Mouse (Mus musculus): Measurements from ENCODE around the gene Aldh1a2. TPM values are rescaled to one million over a fixed set of nuclear protein-coding genes. Genes with fewer than 3 reads are reported as not detected.

Gene Aldh1a2
- polyA plus RNA-seq, 1 experiment from 2014 or later: 33.8 TPM

DNA sequence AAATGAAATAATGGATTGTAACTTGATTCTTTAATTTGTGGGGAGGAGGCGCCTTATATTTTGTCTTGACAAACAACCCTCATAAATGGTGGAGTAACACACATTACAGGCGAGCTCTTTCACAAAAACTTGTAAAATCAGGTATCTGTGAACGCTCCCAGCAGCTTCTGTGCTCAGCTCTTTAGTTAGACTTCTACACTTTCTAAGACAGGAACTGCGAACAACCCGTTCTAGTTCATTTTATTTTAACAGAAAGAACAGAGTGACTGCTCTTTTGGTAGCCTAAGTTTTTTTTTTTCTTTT lies 2.2 kb downstream of the Aldh1a2 start:
- no peaks in the 10 kb centered on the region for H3K36me3 ChIP-seq

DNA sequence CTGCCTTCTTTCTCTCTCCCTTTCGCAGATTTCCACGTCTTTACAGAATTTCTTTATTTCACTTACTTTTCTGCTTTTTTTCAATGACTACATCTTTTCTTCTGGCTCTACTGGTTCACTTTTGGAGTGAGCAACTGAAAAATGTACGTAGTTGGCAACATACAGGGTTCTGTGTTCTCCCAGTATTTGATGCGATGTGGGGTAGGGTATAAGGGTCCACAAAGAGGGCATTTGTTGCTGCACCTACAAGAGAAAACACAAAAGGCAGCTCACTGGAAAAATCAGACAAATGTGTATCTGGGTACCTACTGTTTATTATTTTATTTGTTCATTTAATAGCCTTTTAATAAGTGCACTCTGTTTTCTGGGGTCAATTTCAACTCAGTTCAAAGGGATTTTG lies 3.6 kb downstream of the Aldh1a2 start:
- no peak for ATAC-seq (ENCODE audit: insufficient number of reproducible peaks, insufficient read depth, low FRiP score, low TSS enrichment, low read depth)
- no peaks in the 10 kb centered on the region for H3K9me3 ChIP-seq

More for the DNA sequence above, 2.2 kb downstream of the Aldh1a2 start:
- Histone ChIP-seq H3K27me3 (peaks cover 70% of the 10 kb centered on the region), H3K4me1 (peaks cover 16% of the 10 kb centered on the region), H3K9me3 (no peaks in the 10 kb centered on the region), H3K27ac (no peak overlapping the region), H3K9ac (no peak overlapping the region), H3K4me2 (no peak overlapping the region), H3K4me3 (no peak overlapping the region)
- WGBS: 22% methylated on average over 5 of the region's 5 CpGs
- no peak for ATAC-seq (ENCODE audit: insufficient number of reproducible peaks, insufficient read depth, low FRiP score, low TSS enrichment, low read depth)

DNA sequence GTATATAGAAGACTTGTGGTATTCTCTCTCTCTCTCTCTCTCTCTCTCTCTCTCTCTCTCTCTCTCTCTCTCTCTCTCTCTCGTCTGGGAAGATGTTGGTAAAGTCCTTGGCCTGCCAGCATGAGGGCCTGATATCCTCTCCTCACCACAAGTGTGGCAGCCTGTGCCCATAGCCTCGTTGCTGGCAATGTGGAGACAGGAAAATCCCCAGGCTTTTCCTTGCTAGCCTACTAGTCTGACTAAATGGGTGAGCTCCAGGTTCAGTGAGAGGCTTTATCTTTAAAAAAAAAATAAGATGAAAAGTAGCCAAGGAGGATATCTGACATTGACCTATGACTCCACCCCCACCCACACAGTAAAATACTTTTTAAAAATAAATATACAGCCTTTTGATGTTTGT lies 4.8 kb downstream of the Aldh1a2 start:
- Histone ChIP-seq H3K27me3 (peaks cover 44% of the 10 kb centered on the region), H3K27ac (no peak overlapping the region), H3K4me1 (peaks cover 13% of the 10 kb centered on the region), H3K9ac (no peak overlapping the region), H3K4me2 (no peak overlapping the region), H3K9me3 (no peaks in the 10 kb centered on the region), H3K36me3 (no peaks in the 10 kb centered on the region), H3K4me3 (no peak overlapping the region)
- no peak for ATAC-seq (ENCODE audit: insufficient number of reproducible peaks, insufficient read depth, low FRiP score, low TSS enrichment, low read depth)
- 34% methylated on average over 2 of the region's 2 CpGs for WGBS

More for the DNA sequence above, 3.6 kb downstream of the Aldh1a2 start:
- Histone ChIP-seq H3K4me1 (peaks cover 16% of the 10 kb centered on the region), H3K4me3 (no peak overlapping the region), H3K4me2 (no peak overlapping the region), H3K36me3 (no peaks in the 10 kb centered on the region), H3K9ac (no peak overlapping the region), H3K27ac (no peak overlapping the region), H3K27me3 (peaks cover 57% of the 10 kb centered on the region)
- 61% methylated on average over 4 of the region's 4 CpGs for WGBS

DNA sequence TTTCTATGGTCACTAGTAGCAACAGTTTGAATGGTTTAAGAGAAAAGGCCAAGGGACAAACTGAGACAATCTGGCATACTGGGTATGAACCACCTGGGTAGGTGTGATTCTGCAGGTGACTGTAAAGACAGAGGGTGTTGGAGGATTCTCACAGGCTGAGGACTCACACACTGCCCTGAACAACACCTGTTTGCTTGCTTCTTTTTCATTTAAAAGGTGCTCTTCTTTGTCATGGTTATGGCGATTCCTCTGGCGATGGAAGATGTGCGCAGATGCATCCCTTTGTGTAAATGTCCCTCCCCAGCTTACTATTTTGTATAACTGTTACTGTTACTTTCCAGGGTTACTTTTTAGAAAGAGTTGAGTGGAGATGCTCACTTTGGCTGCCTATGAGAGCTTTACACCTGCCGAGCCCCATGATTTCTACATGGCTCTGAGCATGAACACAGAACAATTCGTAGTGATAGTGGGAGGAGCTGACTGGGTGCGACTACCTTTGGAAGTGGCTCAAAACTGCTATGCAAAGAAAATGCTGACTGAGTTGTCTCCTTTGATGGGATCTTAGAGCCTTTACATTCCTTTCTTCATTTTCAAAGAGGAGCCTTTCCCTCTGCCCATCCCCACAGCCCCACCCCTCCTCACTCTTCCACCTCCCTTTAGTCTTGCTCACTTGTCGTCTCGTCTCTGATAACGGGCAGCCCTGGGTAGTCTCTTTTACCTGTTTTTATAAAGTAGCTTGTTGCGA lies 11.8 kb downstream of the Aldh1a2 start:
- Histone ChIP-seq H3K27ac (no peak overlapping the region), H3K36me3 (no peaks in the 10 kb centered on the region), H3K4me2 (no peak overlapping the region), H3K27me3 (peaks cover 15% of the 10 kb centered on the region), H3K9ac (no peak overlapping the region), H3K4me3 (no peak overlapping the region), H3K9me3 (no peaks in the 10 kb centered on the region), H3K4me1 (no peaks in the 10 kb centered on the region; the same call in 1 of the 2 replicates)
- 42% methylated on average over 10 of the region's 10 CpGs for WGBS
- no peak for ATAC-seq (ENCODE audit: insufficient number of reproducible peaks, insufficient read depth, low FRiP score, low TSS enrichment, low read depth)

DNA sequence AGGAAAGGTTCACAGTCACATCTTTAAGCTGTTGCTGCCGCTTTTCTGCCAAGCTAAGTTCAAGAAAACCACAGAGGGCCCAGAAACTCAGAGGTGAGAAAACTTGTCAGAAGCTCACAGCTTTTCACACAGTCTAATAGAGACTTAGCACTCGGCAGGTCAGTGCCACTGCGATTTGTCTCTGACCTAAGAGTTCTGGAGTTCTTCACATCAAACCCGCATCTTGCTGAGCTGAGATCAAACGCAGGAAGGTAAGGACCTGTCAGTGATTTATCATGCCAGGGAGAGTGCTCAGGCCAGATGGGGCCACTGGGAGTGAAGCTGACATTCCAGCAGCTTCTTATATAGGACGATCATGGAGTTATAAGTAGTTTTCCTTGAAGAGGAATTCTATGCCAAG lies 14.4 kb downstream of the Aldh1a2 start:
- Histone ChIP-seq H3K4me2 (no peak overlapping the region), H3K36me3 (no peaks in the 10 kb centered on the region), H3K9ac (no peak overlapping the region), H3K4me1 (no peaks in the 10 kb centered on the region; the same call in 1 of the 2 replicates), H3K4me3 (no peak overlapping the region), H3K9me3 (no peaks in the 10 kb centered on the region), H3K27ac (no peak overlapping the region), H3K27me3 (peaks cover 15% of the 10 kb centered on the region)
- ATAC-seq (ENCODE audit: insufficient number of reproducible peaks, insufficient read depth, low FRiP score, low TSS enrichment, low read depth): no peak
- WGBS: 43% methylated on average over 6 of the region's 6 CpGs

DNA sequence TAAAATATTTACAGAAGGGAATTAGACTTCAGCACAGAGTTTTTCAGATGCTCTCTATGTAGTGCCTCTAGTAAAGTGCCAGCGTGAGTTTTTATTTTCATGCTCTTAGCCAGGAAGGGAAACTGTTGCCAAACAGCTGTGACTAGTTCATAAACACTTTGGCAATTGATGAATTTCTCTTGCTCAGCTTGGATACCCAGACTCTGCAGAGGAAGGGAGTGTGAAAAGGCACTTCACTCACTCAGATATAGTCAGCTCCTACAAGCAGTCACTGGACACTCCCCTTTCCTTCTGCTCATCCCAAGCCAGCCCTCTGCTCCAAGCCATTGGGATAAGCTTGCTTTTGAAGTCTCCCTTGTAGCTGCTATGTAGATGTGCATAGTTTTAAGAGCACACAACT lies 21.0 kb downstream of the Aldh1a2 start:
- 68% methylated on average over 1 of the region's 1 CpGs for WGBS
- H3K27ac ChIP-seq: no peak overlapping the region
- no peaks in the 10 kb centered on the region for H3K4me1 ChIP-seq
- no peaks in the 10 kb centered on the region; the same call in 1 of the 2 replicates for H3K27me3 ChIP-seq
- no peak overlapping the region for H3K9ac ChIP-seq
- no peak overlapping the region for H3K4me2 ChIP-seq
- H3K9me3 ChIP-seq: no peaks in the 10 kb centered on the region
- no peak overlapping the region for H3K4me3 ChIP-seq
- no peaks in the 10 kb centered on the region for H3K36me3 ChIP-seq
- ATAC-seq (ENCODE audit: insufficient number of reproducible peaks, insufficient read depth, low FRiP score, low TSS enrichment, low read depth): no peak

DNA sequence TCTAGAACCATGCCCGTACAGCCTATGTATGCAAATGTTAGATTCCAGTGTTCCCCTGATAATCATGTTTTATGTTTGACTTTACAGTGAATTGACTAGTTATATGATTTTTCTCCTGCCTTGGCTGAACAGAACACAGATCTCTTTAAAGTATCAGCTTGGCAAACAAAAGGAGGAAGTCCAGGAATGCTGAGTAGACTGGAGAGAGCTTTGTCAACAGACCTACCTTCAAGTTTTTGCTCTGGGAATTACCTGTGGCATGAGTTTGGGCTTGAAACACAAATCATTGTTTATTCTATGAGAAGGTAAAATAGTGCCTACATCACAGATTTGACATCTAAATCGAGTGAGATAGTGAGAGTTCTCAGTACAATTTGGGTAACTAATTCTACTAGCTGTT lies 24.3 kb downstream of the Aldh1a2 start:
- WGBS: 77% methylated on average over 2 of the region's 2 CpGs
- H3K4me1 ChIP-seq: peaks cover 11% of the 10 kb centered on the region
- H3K27me3 ChIP-seq: no peaks in the 10 kb centered on the region; the same call in 1 of the 2 replicates
- H3K36me3 ChIP-seq: no peaks in the 10 kb centered on the region
- H3K27ac ChIP-seq: no peak overlapping the region
- no peaks in the 10 kb centered on the region for H3K9me3 ChIP-seq
- no peak overlapping the region for H3K4me3 ChIP-seq
- ATAC-seq (ENCODE audit: insufficient number of reproducible peaks, insufficient read depth, low FRiP score, low TSS enrichment, low read depth): no peak
- no peak overlapping the region for H3K4me2 ChIP-seq
- H3K9ac ChIP-seq: no peak overlapping the region

DNA sequence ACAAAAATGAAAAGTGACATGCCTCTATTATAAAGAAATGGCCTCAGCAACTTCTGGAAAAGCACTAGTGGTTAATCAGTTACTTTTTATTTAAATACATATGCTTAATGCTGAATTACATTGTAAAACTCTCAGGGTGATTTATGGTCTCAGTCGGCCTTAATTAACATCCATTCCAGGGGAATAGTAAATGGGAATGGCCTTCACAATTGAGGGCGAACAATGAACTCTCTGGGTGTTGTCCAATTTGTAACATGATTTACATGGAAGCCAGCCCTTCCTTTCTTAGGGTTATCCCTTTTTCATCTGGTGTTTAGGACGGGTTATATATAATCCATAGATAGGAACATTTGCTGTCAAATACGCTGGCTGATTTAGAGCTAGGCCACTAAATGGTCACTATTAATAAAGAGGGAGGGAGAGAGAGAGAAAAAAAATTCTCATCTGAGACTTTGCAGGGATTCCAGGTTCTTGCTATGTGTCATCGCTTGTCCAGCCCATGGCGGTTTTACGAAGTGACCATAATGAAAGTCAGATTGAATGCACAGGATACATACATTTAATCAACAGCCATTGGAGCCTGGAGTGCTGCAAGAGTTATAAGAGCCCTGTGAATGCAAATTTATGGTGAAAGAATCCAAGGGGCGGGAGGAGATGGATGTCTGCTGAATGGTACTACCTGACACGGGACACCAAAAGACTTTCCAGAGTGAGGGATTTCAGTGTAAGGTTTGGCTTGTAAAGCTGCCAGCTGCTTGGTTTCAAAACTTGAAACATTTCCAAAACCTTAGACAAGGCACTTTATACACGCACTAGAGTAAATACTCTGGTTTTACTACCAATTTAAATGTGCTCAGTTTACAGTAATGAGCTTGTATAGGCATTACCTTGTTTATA lies 26.2 kb downstream of the Aldh1a2 start:
- Histone ChIP-seq H3K4me1 (peaks cover 11% of the 10 kb centered on the region), H3K9ac (no peak overlapping the region), H3K36me3 (no peaks in the 10 kb centered on the region), H3K27ac (no peak overlapping the region), H3K27me3 (no peaks in the 10 kb centered on the region; the same call in 1 of the 2 replicates), H3K9me3 (no peaks in the 10 kb centered on the region), H3K4me2 (no peak overlapping the region), H3K4me3 (no peak overlapping the region)
- ATAC-seq (ENCODE audit: insufficient number of reproducible peaks, insufficient read depth, low FRiP score, low TSS enrichment, low read depth): no peak
- WGBS: 68% methylated on average over 10 of the region's 10 CpGs

DNA sequence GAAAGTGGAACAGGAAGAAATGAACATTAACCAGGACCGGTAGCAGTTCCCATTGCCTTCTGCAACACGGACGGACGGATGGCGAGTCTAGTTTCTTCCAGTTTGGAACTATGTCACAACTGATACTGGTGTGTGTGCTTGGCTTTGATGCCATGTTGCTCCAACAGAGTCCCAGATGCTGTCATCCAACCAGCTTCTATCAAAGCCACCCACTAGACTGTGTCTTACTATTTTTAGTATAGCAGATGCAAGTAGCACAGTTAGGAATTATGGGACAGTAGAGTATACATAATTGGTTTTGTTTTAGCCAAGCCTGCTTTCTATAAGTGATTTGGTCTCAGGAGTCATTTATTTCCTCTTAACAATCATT lies 26.8 kb downstream of the Aldh1a2 start:
- no peaks in the 10 kb centered on the region for H3K9me3 ChIP-seq
- no peak overlapping the region for H3K9ac ChIP-seq
- H3K4me3 ChIP-seq: no peak overlapping the region
- no peak overlapping the region for H3K27ac ChIP-seq
- H3K4me2 ChIP-seq: no peak overlapping the region
- ATAC-seq (ENCODE audit: insufficient number of reproducible peaks, insufficient read depth, low FRiP score, low TSS enrichment, low read depth): no peak
- no peaks in the 10 kb centered on the region for H3K36me3 ChIP-seq
- no peaks in the 10 kb centered on the region; the same call in 1 of the 2 replicates for H3K27me3 ChIP-seq
- H3K4me1 ChIP-seq: peaks cover 11% of the 10 kb centered on the region
- 74% methylated on average over 5 of the region's 5 CpGs for WGBS

DNA sequence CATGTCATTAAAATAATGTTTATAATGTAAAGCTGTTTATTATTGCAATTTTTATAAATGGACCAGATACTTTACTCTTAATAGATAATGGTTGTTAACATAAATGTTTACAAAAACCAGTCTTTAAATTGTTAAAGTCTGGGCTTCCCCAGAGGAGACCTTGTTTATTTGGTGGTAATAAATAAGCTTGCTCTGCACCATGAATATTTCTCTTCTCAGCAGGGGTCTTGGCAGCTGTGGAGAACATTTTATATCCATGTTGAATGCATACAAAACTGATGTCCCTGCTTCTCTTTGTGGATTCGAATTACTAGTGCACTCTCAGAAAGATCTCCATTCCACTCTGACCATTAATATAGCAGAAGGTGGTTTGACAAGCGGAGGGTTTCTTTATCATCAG lies 38.8 kb downstream of the Aldh1a2 start:
- Histone ChIP-seq H3K9me3 (no peaks in the 10 kb centered on the region), H3K4me3 (no peak overlapping the region), H3K4me2 (no peak overlapping the region), H3K9ac (no peak overlapping the region), H3K27me3 (no peaks in the 10 kb centered on the region), H3K27ac (no peak overlapping the region), H3K36me3 (no peaks in the 10 kb centered on the region), H3K4me1 (no peaks in the 10 kb centered on the region)
- no peak for ATAC-seq (ENCODE audit: insufficient number of reproducible peaks, insufficient read depth, low FRiP score, low TSS enrichment, low read depth)
- WGBS: 77% methylated on average over 2 of the region's 2 CpGs

DNA sequence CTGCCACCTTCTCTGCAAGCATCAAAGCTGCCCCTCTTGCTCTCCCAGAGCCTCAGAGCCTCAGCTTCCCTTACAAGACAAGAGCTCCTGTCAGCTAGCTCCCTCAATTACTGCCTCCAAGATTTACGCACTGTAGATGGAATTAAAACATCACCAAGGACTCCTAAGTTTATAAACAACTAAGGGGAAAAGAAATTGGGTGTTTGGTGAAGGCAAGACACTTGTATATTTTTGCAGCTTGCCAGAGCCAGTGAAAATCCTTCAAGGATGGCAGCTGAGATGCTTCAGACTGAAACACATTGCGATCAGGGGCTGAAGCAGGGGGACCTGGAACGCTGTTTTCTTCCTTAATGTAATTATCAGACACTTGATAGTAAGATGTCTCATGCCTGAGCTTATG lies 47.1 kb downstream of the Aldh1a2 start:
- Histone ChIP-seq H3K36me3 (no peaks in the 10 kb centered on the region), H3K4me3 (no peak overlapping the region), H3K4me1 (peaks cover 5% of the 10 kb centered on the region; the same call in 1 of the 2 replicates), H3K27me3 (0 out of 2 replicates have a peak, but pooled peaks cover 7% of the 10 kb centered on the region), H3K9me3 (no peaks in the 10 kb centered on the region), H3K9ac (no peak overlapping the region), H3K4me2 (no peak overlapping the region), H3K27ac (no peak overlapping the region)
- no peak for ATAC-seq (ENCODE audit: insufficient number of reproducible peaks, insufficient read depth, low FRiP score, low TSS enrichment, low read depth)
- 78% methylated on average over 3 of the region's 3 CpGs for WGBS

DNA sequence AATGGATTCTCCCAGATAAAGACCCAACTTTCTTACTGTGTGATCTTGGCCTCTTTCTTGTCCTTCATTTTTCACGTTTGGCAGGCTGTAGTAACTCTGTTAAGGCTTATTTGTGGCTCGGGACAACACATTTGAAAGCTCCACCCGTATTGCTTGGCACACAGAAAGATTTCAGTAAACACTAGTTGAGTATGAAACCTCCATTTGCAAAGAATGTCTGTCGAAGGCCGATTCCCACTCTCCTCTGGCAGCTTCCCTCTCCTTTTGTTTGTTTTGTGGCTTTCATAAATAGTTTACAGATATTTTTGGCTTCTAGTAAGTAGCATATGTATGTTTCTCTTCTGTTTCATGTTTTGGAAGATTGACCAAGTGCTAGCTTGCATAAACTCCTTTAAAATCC lies 54.1 kb downstream of the Aldh1a2 start:
- H3K36me3 ChIP-seq: no peaks in the 10 kb centered on the region
- WGBS: 58% methylated on average over 5 of the region's 5 CpGs
- H3K9me3 ChIP-seq: no peaks in the 10 kb centered on the region
- H3K4me2 ChIP-seq: no peak overlapping the region
- no peak overlapping the region for H3K9ac ChIP-seq
- no peaks in the 10 kb centered on the region for H3K27me3 ChIP-seq
- H3K27ac ChIP-seq: no peak overlapping the region
- no peak for ATAC-seq (ENCODE audit: insufficient number of reproducible peaks, insufficient read depth, low FRiP score, low TSS enrichment, low read depth)
- H3K4me1 ChIP-seq: no peaks in the 10 kb centered on the region
- no peak overlapping the region for H3K4me3 ChIP-seq
